Mouse (Mus musculus): ENCODE data around the gene Cfap74. TPM values are rescaled to one million over a fixed set of nuclear protein-coding genes. Genes with fewer than 3 reads are reported as not detected.

The Cfap74 gene
- polyA plus RNA-seq (2016; fragmentation: Nextera tagmentation; extraction: Ambion mirVana) = 4.0 and 4.7 TPM in 2 replicates

- no peak within 1 kb of the TSS for H3K27ac ChIP-seq
- H3K9me3 ChIP-seq = no peaks in the 10 kb centered on the region
- peaks cover 5% of the 10 kb centered on the region; the same call in 1 of the 2 replicates for H3K4me1 ChIP-seq
- no peaks in the 10 kb centered on the region for H3K36me3 ChIP-seq
- under 1% methylated on average over 35 of the region's 35 CpGs for WGBS
- peak; percentile 99 for ATAC-seq (ENCODE audit: low FRiP score, low read depth)
- no peaks in the 10 kb centered on the region for H3K27me3 ChIP-seq (replicated peaks)
- H3K4me2 ChIP-seq (replicated peaks) = peak within 1 kb of the TSS; percentile 93
- peak within 1 kb of the TSS; percentile 58 for H3K4me3 ChIP-seq
- peak within 1 kb of the TSS; percentile 40; the same call in 1 of the 2 replicates for H3K9ac ChIP-seq
These were observed at the start of gene Cfap74 for GRCm38 (mm10) chr4:155409058-155409776. TSS of gene Cfap74 (plus strand) at chr4:155409190.

- 46% methylated on average over 12 of the region's 12 CpGs for WGBS
- H3K9ac ChIP-seq = no peak overlapping the region
- no peaks in the 10 kb centered on the region for H3K9me3 ChIP-seq
- no peak overlapping the region for H3K4me3 ChIP-seq
- no peak overlapping the region for H3K4me2 ChIP-seq (replicated peaks)
- peaks cover 49% of the 10 kb centered on the region for H3K27me3 ChIP-seq (replicated peaks)
- peaks cover 11% of the 10 kb centered on the region for H3K4me1 ChIP-seq
- no peak overlapping the region for H3K27ac ChIP-seq
- ATAC-seq (ENCODE audit: low FRiP score, low read depth) = no peak
- H3K36me3 ChIP-seq = no peaks in the 10 kb centered on the region
These were observed 49.2 kb upstream of the Cfap74 start for GRCm38 (mm10) chr4:155359560-155360464.

- Histone ChIP-seq H3K9ac (no peak overlapping the region), H3K27ac (no peak overlapping the region), H3K4me2 (replicated peaks) (peak overlapping the region; percentile 60), H3K4me1 (peaks cover 11% of the 10 kb centered on the region), H3K27me3 (replicated peaks) (peaks cover 49% of the 10 kb centered on the region), H3K9me3 (no peaks in the 10 kb centered on the region), H3K4me3 (peak overlapping the region; percentile 33), H3K36me3 (no peaks in the 10 kb centered on the region)
- under 1% methylated on average over 42 of the region's 42 CpGs for WGBS
- no peak for ATAC-seq (ENCODE audit: low FRiP score, low read depth)
These were observed 48.1 kb upstream of the Cfap74 start for GRCm38 (mm10) chr4:155360856-155361255.

- Histone ChIP-seq H3K36me3 (no peaks in the 10 kb centered on the region), H3K27me3 (replicated peaks) (peaks cover 49% of the 10 kb centered on the region), H3K4me1 (peaks cover 11% of the 10 kb centered on the region), H3K4me3 (peak within 1 kb of the TSS; percentile 33), H3K9ac (no peak within 1 kb of the TSS), H3K9me3 (no peaks in the 10 kb centered on the region), H3K27ac (no peak within 1 kb of the TSS), H3K4me2 (replicated peaks) (peak within 1 kb of the TSS; percentile 60)
- WGBS = under 1% methylated on average over 51 of the region's 51 CpGs
- ATAC-seq (ENCODE audit: low FRiP score, low read depth) = peak; percentile 33; the same call in 1 of the 2 replicates
These were observed 47.6 kb upstream of the Cfap74 start, which contains the start of gene Prkcz for GRCm38 (mm10) chr4:155361303-155361791. TSS of gene Prkcz (minus strand) at chr4:155361361.

- ATAC-seq (ENCODE audit: low FRiP score, low read depth) = no peak
- Histone ChIP-seq H3K9ac (no peak overlapping the region), H3K4me1 (peaks cover 11% of the 10 kb centered on the region), H3K4me2 (replicated peaks) (no peak overlapping the region), H3K27me3 (replicated peaks) (peaks cover 52% of the 10 kb centered on the region), H3K4me3 (no peak overlapping the region), H3K9me3 (no peaks in the 10 kb centered on the region), H3K36me3 (no peaks in the 10 kb centered on the region), H3K27ac (no peak overlapping the region)
- 48% methylated on average over 5 of the region's 5 CpGs for WGBS
These were observed 46.5 kb upstream of the Cfap74 start for GRCm38 (mm10) chr4:155362443-155362842.

GRCm38 (mm10) chr4:155366784-155367183, 42.2 kb upstream of the Cfap74 start:
- H3K36me3 ChIP-seq = no peaks in the 10 kb centered on the region
- no peaks in the 10 kb centered on the region for H3K9me3 ChIP-seq
- no peak overlapping the region for H3K4me3 ChIP-seq
- H3K27ac ChIP-seq = no peak overlapping the region
- WGBS = 66% methylated on average over 6 of the region's 6 CpGs
- peaks cover 18% of the 10 kb centered on the region for H3K27me3 ChIP-seq (replicated peaks)
- no peak overlapping the region for H3K9ac ChIP-seq
- 0 out of 2 replicates have a peak, but pooled peaks cover 2% of the 10 kb centered on the region for H3K4me1 ChIP-seq
- ATAC-seq (ENCODE audit: low FRiP score, low read depth) = no peak
- H3K4me2 ChIP-seq (replicated peaks) = no peak overlapping the region

- Histone ChIP-seq H3K27me3 (replicated peaks) (peaks cover 8% of the 10 kb centered on the region), H3K9ac (no peak overlapping the region), H3K4me3 (no peak overlapping the region), H3K4me2 (replicated peaks) (no peak overlapping the region), H3K27ac (no peak overlapping the region), H3K9me3 (no peaks in the 10 kb centered on the region), H3K4me1 (no peaks in the 10 kb centered on the region), H3K36me3 (no peaks in the 10 kb centered on the region)
- no peak for ATAC-seq (ENCODE audit: low FRiP score, low read depth)
- 88% methylated on average over 9 of the region's 9 CpGs for WGBS
These were observed 41.3 kb upstream of the Cfap74 start for GRCm38 (mm10) chr4:155367739-155368138.

GRCm38 (mm10) chr4:155368684-155369083, 40.3 kb upstream of the Cfap74 start:
- no peak overlapping the region for H3K9ac ChIP-seq

GRCm38 (mm10) chr4:155370737-155371715, 38.0 kb upstream of the Cfap74 start:
- WGBS = 83% methylated on average over 15 of the region's 15 CpGs
- ATAC-seq (ENCODE audit: low FRiP score, low read depth) = no peak
- H3K4me1 ChIP-seq = no peaks in the 10 kb centered on the region
- H3K4me2 ChIP-seq (replicated peaks) = no peak overlapping the region
- H3K9me3 ChIP-seq = no peaks in the 10 kb centered on the region
- no peak overlapping the region for H3K27ac ChIP-seq
- H3K4me3 ChIP-seq = no peak overlapping the region
- H3K36me3 ChIP-seq = no peaks in the 10 kb centered on the region
- H3K9ac ChIP-seq = no peak overlapping the region
- 0 out of 2 replicates have a peak, but pooled peaks cover 3% of the 10 kb centered on the region for H3K27me3 ChIP-seq (replicated peaks)

More at GRCm38 (mm10) chr4:155368684-155369083, 40.3 kb upstream of the Cfap74 start:
- 28% methylated on average over 12 of the region's 12 CpGs for WGBS
- ATAC-seq (ENCODE audit: low FRiP score, low read depth) = no peak
- no peaks in the 10 kb centered on the region for H3K4me1 ChIP-seq
- no peaks in the 10 kb centered on the region for H3K9me3 ChIP-seq
- H3K4me2 ChIP-seq (replicated peaks) = no peak overlapping the region; the same call in 1 of the 2 replicates
- 0 out of 2 replicates have a peak, but pooled peaks cover 3% of the 10 kb centered on the region for H3K27me3 ChIP-seq (replicated peaks)
- H3K27ac ChIP-seq = no peak overlapping the region
- no peak overlapping the region for H3K4me3 ChIP-seq
- H3K36me3 ChIP-seq = no peaks in the 10 kb centered on the region

- no peak overlapping the region for H3K9ac ChIP-seq
- no peaks in the 10 kb centered on the region for H3K4me1 ChIP-seq
- H3K4me2 ChIP-seq (replicated peaks) = no peak overlapping the region
- H3K27ac ChIP-seq = no peak overlapping the region
- 74% methylated on average over 5 of the region's 5 CpGs for WGBS
- no peak for ATAC-seq (ENCODE audit: low FRiP score, low read depth)
- H3K9me3 ChIP-seq = no peaks in the 10 kb centered on the region
- H3K4me3 ChIP-seq = no peak overlapping the region
- no peaks in the 10 kb centered on the region for H3K27me3 ChIP-seq (replicated peaks)
- no peaks in the 10 kb centered on the region for H3K36me3 ChIP-seq
These were observed 36.9 kb upstream of the Cfap74 start for GRCm38 (mm10) chr4:155371797-155372735.

All from neural tube, embryonic 12.5 days (tissue).